Mouse (Mus musculus) intestine, embryonic 15.5 days (tissue): ENCODE data around the gene Ablim1. TPM values are rescaled to one million over a fixed set of nuclear protein-coding genes. Genes with fewer than 3 reads are reported as not detected.
A peak's percentile ranks its signal among the peaks of the same experiment; 100 is the strongest.

Source experiments
- ATAC-seq: fragments of 200-750 bp; cut with Nextera tagmentation; 2 replicates; pipeline ENCODE4 v1.8.0; 2017; ENCODE audit warnings: moderate TSS enrichment, moderate library complexity
- H3K27ac ChIP-seq: fragments of 300-500 bp; sonication (generic); 2 replicates; pipeline ENCODE4 v1.5.1; 2015; ENCODE audit warnings: mild to moderate bottlenecking, inconsistent platforms
- H3K27me3 ChIP-seq: fragments of 300-500 bp; sonication (generic); replicated peaks from 2 replicates; pipeline ENCODE4 v1.6.1; 2015; ENCODE audit warnings: inconsistent platforms
- H3K36me3 ChIP-seq: fragments of 300-500 bp; sonication (generic); 2 replicates; pipeline ENCODE4 v1.6.1; 2015; ENCODE audit warnings: inconsistent platforms
- H3K4me1 ChIP-seq: fragments of 300-500 bp; sonication (generic); replicated peaks from 2 replicates; pipeline ENCODE4 v1.6.1; 2015; ENCODE audit warnings: inconsistent platforms
- H3K4me2 ChIP-seq: fragments of 300-500 bp; sonication (generic); replicated peaks from 2 replicates; pipeline ENCODE4 v1.6.1; 2015; ENCODE audit warnings: mild to moderate bottlenecking, inconsistent platforms
- H3K4me3 ChIP-seq: fragments of 300-500 bp; sonication (generic); replicated peaks from 2 replicates; pipeline ENCODE4 v1.5.1; 2015; ENCODE audit warnings: inconsistent platforms
- H3K9ac ChIP-seq: fragments of 300-500 bp; sonication (generic); 2 replicates; pipeline ENCODE4 v1.6.1; 2015; ENCODE audit warnings: inconsistent platforms
- H3K9me3 ChIP-seq: fragments of 300-500 bp; sonication (generic); 2 replicates; pipeline ENCODE4 v1.6.1; 2016; ENCODE audit warnings: inconsistent platforms
- WGBS: fragments of 180-500 bp; shearing (Covaris S2); methylation state at CpG from one replicate; pipeline ENCODE4 v1.1.7; 2015; 5-methylcytosine and 5-hydroxymethylcytosine counted together
- polyA plus RNA-seq: library from polyadenylated mRNA; unstranded; fragments of >200 nt; fragmentation: Nextera tagmentation; extraction: Ambion mirVana; gene quantifications from 2 replicates; pipeline ENCODE4 v1.2.1, GENCODE M21; 2015

Gene Ablim1
- polyA plus RNA-seq, 1 experiment from 2014 or later, result 31.2 TPM

DNA sequence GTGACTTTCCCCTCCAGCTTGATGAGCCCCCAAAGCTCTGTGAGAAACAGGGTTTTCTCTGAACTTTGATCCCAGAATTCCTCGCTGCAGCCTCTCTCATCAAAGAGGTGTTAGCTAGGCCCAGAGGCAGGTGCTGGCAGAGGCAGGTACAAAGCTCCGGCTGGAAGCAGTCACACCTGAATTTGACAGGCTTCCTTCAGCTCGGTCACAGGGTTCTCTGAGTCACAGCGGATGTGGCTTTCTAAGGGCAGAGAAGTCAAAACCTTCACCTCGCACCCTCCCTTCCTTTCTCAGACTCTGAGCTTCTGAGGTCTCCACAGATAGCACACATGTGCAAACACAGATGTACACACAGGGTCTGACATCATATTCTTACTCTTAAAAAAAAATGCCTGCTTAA lies 182.4 kb downstream of the Ablim1 start:
- Histone ChIP-seq H3K27ac (no peak overlapping the region), H3K36me3 (no peaks in the 10 kb centered on the region), H3K4me1 (peaks cover 18% of the 10 kb centered on the region), H3K4me3 (no peak overlapping the region), H3K27me3 (no peaks in the 10 kb centered on the region), H3K9ac (no peak overlapping the region), H3K9me3 (no peaks in the 10 kb centered on the region), H3K4me2 (no peak overlapping the region)
- WGBS, result 66% methylated on average over 5 of the region's 5 CpGs
- no peak for ATAC-seq

- Histone ChIP-seq H3K4me1 (peaks cover 18% of the 10 kb centered on the region), H3K9ac (no peak overlapping the region), H3K27ac (no peak overlapping the region), H3K4me2 (no peak overlapping the region), H3K27me3 (no peaks in the 10 kb centered on the region), H3K36me3 (no peaks in the 10 kb centered on the region), H3K9me3 (no peaks in the 10 kb centered on the region), H3K4me3 (no peak overlapping the region)
- no peak for ATAC-seq
- 67% methylated on average over 4 of the region's 4 CpGs for WGBS
Observed at GRCm38 (mm10) chr19:57131366-57131765, 183.4 kb downstream of the Ablim1 start.

DNA sequence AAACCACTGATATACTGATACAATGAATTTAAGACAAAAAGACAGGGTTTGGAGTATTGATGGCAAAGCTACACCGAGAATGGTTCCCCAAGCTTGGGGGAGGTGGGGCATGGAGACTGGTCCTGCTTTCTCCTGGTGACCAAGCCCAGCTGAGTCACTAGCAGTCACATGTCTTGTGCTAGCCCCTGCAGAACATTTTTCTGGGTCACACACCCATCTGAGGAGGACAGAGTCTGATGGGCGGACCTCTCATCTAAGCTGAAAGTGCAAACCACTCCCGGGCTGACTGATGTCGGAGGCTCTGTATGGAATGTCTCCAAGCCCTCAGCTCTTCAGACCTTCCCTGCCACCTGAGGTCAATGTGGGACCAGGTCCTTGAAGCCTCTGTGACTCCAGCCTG lies 184.1 kb downstream of the Ablim1 start:
- peaks cover 14% of the 10 kb centered on the region for H3K4me1 ChIP-seq

DNA sequence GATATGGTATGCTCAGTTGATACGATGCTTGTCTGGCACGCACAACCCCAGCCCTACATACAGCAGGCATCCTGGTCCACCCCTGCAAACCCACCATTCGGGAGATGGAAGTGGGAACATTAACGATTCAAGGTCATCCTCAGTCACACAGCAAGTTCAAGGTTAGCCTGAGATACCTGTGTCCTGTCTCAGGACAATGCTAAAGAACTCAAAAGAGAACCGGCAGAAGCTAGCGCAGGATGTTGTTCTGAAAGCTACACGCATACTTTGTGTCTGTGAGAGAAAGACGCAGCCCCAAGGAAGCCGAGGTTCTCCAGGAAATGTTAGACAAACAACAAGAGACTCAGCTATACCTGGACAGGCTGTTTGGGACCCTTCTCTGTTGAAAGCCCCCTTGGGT lies 185.0 kb downstream of the Ablim1 start:
- no peak for ATAC-seq
- Histone ChIP-seq H3K27ac (no peak overlapping the region), H3K27me3 (no peaks in the 10 kb centered on the region), H3K4me3 (no peak overlapping the region), H3K36me3 (no peaks in the 10 kb centered on the region), H3K9ac (no peak overlapping the region), H3K4me2 (no peak overlapping the region), H3K4me1 (peaks cover 12% of the 10 kb centered on the region), H3K9me3 (no peaks in the 10 kb centered on the region)
- 79% methylated on average over 9 of the region's 9 CpGs for WGBS

More for the DNA sequence above, 184.1 kb downstream of the Ablim1 start:
- ATAC-seq, result peak; percentile 50
- H3K9me3 ChIP-seq, result no peaks in the 10 kb centered on the region
- no peak overlapping the region for H3K4me3 ChIP-seq
- no peak overlapping the region for H3K9ac ChIP-seq
- 66% methylated on average over 4 of the region's 4 CpGs for WGBS
- H3K27ac ChIP-seq, result no peak overlapping the region
- no peaks in the 10 kb centered on the region for H3K27me3 ChIP-seq
- no peak overlapping the region for H3K4me2 ChIP-seq
- no peaks in the 10 kb centered on the region for H3K36me3 ChIP-seq

DNA sequence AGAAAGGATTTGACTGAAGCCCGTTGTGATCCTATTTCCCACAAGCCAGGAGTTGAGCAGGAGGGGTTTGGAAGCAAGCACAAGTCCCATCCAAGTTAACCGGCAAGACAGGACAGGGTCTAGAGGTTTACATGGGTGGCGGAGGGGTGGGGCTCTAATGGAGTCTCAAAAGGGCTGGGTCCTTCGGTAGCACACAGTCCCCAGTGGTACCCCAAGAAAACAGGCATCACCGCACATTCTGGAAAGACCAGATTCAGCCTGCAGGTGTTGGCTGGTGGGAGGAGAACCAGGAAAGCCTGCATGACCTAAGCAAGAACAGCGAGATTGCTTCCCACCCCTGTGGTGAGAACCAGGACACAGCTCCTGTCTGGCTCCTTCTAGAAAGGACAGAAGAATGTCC lies 186.7 kb downstream of the Ablim1 start:
- Histone ChIP-seq H3K9ac (no peak overlapping the region), H3K4me1 (peaks cover 6% of the 10 kb centered on the region; the same call in 1 of the 2 replicates), H3K4me2 (no peak overlapping the region), H3K27me3 (no peaks in the 10 kb centered on the region), H3K4me3 (no peak overlapping the region), H3K9me3 (no peaks in the 10 kb centered on the region), H3K27ac (no peak overlapping the region), H3K36me3 (no peaks in the 10 kb centered on the region)
- ATAC-seq, result no peak
- WGBS, result 79% methylated on average over 6 of the region's 6 CpGs

DNA sequence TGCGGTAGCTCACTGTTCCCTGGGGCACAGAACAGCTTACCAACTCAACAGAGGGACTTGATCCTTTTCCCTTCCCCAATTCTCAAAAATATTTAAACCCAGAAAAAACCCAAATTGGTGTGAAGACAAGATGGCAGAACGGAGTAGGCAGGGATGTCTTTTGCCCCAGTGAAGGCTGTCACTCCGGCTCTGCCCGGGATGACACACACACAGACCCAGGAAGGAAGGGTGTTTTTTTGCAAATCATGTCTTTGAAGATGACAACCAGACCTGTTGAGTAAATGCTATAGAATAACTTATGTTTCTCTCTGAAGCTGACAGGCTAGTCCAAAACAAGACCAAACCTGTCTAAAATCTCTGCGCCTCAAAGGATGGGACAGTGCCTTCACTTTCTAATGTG lies 187.2 kb downstream of the Ablim1 start:
- Histone ChIP-seq H3K4me1 (peaks cover 3% of the 10 kb centered on the region; the same call in 1 of the 2 replicates), H3K27ac (no peak overlapping the region)
- 88% methylated on average over 5 of the region's 5 CpGs for WGBS

DNA sequence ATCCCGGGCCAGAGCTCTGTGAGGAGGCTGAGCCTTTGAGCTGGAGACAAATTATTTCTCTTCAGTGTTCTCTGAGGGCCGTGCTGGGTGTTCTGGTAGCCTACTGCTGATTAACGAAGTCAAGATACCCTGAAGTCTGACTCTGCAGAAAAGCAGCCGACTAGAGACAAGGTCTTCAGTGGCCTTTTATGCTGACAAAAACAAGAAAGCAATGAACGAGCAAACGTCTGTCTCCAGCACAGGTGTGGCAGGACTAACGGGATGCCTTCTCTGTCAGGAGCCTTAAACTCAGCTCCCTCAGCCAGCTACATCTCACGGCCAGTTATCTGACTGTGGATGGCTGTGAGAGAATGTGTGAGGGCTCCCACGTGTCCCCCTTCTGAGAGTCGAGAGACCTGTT lies 187.8 kb downstream of the Ablim1 start:
- Histone ChIP-seq H3K9ac (no peak overlapping the region), H3K27ac (no peak overlapping the region), H3K4me2 (no peak overlapping the region), H3K36me3 (no peaks in the 10 kb centered on the region), H3K4me3 (no peak overlapping the region), H3K9me3 (no peaks in the 10 kb centered on the region), H3K4me1 (peaks cover 3% of the 10 kb centered on the region; the same call in 1 of the 2 replicates), H3K27me3 (no peaks in the 10 kb centered on the region)
- WGBS, result 67% methylated on average over 10 of the region's 10 CpGs
- no peak for ATAC-seq

More for the DNA sequence above, 187.2 kb downstream of the Ablim1 start:
- no peak overlapping the region for H3K9ac ChIP-seq
- H3K4me2 ChIP-seq, result no peak overlapping the region
- no peaks in the 10 kb centered on the region for H3K9me3 ChIP-seq
- no peaks in the 10 kb centered on the region for H3K27me3 ChIP-seq
- no peak overlapping the region for H3K4me3 ChIP-seq
- H3K36me3 ChIP-seq, result no peaks in the 10 kb centered on the region
- no peak for ATAC-seq

GRCm38 (mm10) chr19:57124906-57125305 lies 189.8 kb downstream of the Ablim1 start:
- Histone ChIP-seq H3K9ac (no peak overlapping the region), H3K9me3 (no peaks in the 10 kb centered on the region), H3K4me1 (peaks cover 2% of the 10 kb centered on the region; the same call in 1 of the 2 replicates), H3K27ac (no peak overlapping the region), H3K36me3 (no peaks in the 10 kb centered on the region), H3K4me2 (no peak overlapping the region), H3K27me3 (no peaks in the 10 kb centered on the region), H3K4me3 (no peak overlapping the region)
- no peak for ATAC-seq
- WGBS, result 56% methylated on average over 4 of the region's 4 CpGs

DNA sequence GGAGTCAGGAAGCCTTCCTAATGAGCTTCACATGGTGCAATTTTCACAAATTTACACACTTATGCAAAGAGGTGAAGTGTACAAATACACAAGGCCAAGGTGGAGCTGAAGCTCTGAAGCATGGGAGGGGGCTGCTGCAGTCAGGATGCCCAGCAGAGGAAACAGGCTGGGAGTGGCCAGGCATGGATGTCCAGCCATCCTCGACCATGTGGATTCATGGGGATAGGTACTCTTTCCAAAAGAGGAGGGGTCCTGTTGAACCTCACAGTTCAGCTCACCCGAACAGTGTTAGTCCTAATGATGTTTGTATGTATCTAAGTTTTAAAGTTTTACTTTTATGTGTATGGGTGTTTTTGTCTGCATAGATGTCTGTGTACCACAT lies 190.6 kb downstream of the Ablim1 start:
- Histone ChIP-seq H3K36me3 (no peaks in the 10 kb centered on the region), H3K4me1 (peaks cover 10% of the 10 kb centered on the region), H3K4me2 (no peak overlapping the region), H3K9ac (no peak overlapping the region), H3K27ac (peak overlapping the region; percentile 41; the same call in 1 of the 2 replicates), H3K9me3 (no peaks in the 10 kb centered on the region), H3K27me3 (no peaks in the 10 kb centered on the region), H3K4me3 (no peak overlapping the region)
- peak; percentile 9; the same call in 1 of the 2 replicates for ATAC-seq
- 68% methylated on average over 2 of the region's 2 CpGs for WGBS

DNA sequence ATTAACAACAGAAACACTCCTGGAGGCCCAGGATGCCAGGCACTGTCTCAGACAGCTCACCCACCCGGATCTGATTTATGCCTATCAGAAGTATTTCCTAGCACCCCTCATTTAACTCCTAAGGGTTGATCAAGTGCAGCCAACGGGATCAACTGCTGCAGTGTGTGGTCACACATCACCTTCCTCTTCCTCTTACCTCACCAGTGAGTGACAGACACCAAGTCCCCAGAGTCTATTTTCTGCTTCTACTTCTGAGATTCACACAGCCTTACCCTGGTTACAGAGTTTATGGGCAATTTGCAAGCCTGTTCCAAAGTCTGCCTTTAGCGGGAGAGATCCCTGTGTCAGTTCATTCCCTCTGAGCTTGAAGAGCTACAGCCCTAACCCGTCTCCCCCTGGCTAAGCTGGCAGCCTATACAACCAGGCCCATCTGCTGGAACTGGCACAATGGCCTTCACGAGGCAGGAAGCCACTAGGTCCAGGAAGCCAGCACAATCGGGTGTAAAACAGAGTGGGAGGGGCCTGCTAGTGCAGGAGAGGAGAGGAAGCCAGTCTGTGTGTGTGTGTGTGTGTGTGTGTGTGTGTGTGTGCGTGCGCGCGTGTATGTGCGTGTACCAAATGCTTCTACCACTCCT lies 191.1 kb downstream of the Ablim1 start:
- WGBS, result 58% methylated on average over 11 of the region's 11 CpGs
- no peak overlapping the region for H3K4me2 ChIP-seq
- H3K4me1 ChIP-seq, result peaks cover 14% of the 10 kb centered on the region
- no peak overlapping the region for H3K27ac ChIP-seq
- H3K27me3 ChIP-seq, result no peaks in the 10 kb centered on the region
- ATAC-seq, result peak; percentile 44
- no peaks in the 10 kb centered on the region for H3K9me3 ChIP-seq
- no peak overlapping the region for H3K4me3 ChIP-seq
- no peaks in the 10 kb centered on the region for H3K36me3 ChIP-seq
- no peak overlapping the region for H3K9ac ChIP-seq

GRCm38 (mm10) chr19:57122261-57122660 lies 192.5 kb downstream of the Ablim1 start:
- no peak for ATAC-seq
- Histone ChIP-seq H3K9ac (no peak overlapping the region), H3K4me1 (peaks cover 19% of the 10 kb centered on the region)

DNA sequence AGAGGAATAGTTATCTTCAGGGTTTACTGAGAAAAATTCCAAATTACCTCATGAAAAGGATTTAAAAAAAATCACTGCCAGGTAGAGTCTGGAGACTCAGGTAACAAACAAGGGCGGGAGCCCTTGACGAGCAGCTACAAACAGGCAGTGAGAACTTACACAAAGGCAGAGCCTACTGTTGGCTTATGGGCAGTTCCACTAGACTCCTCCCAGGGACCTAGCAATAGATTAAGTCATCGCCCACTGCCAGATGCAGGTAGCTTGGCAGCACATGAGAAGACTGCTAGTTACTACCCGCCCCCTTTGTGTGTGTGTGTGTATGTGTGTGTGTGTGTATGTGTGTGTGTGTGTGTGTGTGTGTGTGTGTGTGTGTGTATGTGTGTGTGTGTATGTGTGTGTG lies 193.7 kb downstream of the Ablim1 start:
- H3K4me3 ChIP-seq, result no peak overlapping the region
- no peaks in the 10 kb centered on the region for H3K9me3 ChIP-seq
- H3K27ac ChIP-seq, result no peak overlapping the region
- no peaks in the 10 kb centered on the region for H3K36me3 ChIP-seq
- H3K4me2 ChIP-seq, result no peak overlapping the region
- WGBS, result 87% methylated on average over 4 of the region's 4 CpGs
- no peak for ATAC-seq
- H3K9ac ChIP-seq, result no peak overlapping the region
- H3K27me3 ChIP-seq, result no peaks in the 10 kb centered on the region
- peaks cover 32% of the 10 kb centered on the region for H3K4me1 ChIP-seq

More at GRCm38 (mm10) chr19:57122261-57122660, 192.5 kb downstream of the Ablim1 start:
- H3K4me3 ChIP-seq, result no peak overlapping the region
- no peak overlapping the region for H3K4me2 ChIP-seq
- no peaks in the 10 kb centered on the region for H3K27me3 ChIP-seq
- H3K36me3 ChIP-seq, result no peaks in the 10 kb centered on the region
- H3K27ac ChIP-seq, result no peak overlapping the region
- no peaks in the 10 kb centered on the region for H3K9me3 ChIP-seq
- WGBS, result 87% methylated on average over 3 of the region's 3 CpGs

GRCm38 (mm10) chr19:57119661-57120060 lies 195.1 kb downstream of the Ablim1 start:
- peak overlapping the region; percentile 58 for H3K27ac ChIP-seq
- H3K4me1 ChIP-seq, result peaks cover 45% of the 10 kb centered on the region
- H3K27me3 ChIP-seq, result no peaks in the 10 kb centered on the region
- H3K4me2 ChIP-seq, result peak overlapping the region; percentile 62
- WGBS, result 58% methylated on average over 3 of the region's 3 CpGs
- H3K36me3 ChIP-seq, result no peaks in the 10 kb centered on the region
- no peaks in the 10 kb centered on the region for H3K9me3 ChIP-seq
- ATAC-seq, result no peak
- H3K4me3 ChIP-seq, result no peak overlapping the region
- no peak overlapping the region for H3K9ac ChIP-seq
